Mouse (Mus musculus) brain, adult 10 weeks (tissue): ENCODE measurements around the gene Sipa1l3. TPM values are rescaled to one million over a fixed set of nuclear protein-coding genes. Genes with fewer than 3 reads are reported as not detected.

ENCODE experiments used
- polyA plus RNA-seq: library from polyadenylated mRNA; stranded (reverse); fragments of 350-450 nt; fragmentation: Illumina TruSeq; extraction: RNeasy Lipid Tissue Mini Kit (QIAGEN cat#74804); gene quantifications from one replicate; pipeline ENCODE4 v1.2.3, GENCODE M21; 2015; ENCODE audit warnings: low read depth, low replicate concordance

The Sipa1l3 gene
- 32.2 TPM for polyA plus RNA-seq

DNA sequence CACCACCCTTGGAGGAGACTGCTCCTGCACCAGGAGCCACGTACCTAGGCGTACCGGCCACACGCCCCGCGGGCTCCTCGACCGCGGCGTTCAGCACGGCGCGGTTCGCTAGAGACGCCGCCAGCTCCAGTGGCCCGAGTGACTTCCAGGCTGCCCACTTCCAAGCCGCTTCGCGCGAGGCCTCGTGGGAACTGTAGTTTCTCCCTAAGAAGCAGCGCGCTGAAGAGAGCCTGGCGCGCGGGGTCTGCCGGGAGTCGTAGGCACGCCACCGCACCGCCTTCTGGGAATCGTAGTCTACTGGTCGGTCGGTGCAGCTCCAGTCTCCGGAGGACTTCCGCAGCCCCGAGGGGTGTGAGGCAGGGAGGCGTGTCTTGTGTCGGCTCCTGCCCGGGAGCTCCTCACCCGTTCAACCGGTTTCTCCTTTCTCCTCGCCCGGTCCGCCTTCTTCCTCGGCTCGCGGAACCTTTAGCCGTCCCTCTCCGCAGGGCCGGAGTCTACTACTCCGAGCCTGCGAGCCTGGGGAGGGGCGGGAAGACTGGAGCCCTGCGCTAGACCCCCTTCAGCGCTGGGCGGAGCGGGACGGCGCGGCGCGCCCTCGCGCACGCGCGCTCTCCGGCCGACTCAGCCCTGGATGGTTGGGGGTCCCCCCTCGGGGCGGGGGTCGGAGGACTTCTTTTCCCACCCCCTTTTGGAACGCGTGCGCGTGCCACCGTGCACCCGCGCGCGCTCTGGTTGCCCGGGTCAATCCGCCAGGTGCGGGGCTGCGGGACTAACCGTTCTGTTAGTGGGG is at the start of gene Sipa1l3:
Gene Sipa1l3 (minus strand): TSS at position 221 of the 790 bp plus-strand sequence.

DNA sequence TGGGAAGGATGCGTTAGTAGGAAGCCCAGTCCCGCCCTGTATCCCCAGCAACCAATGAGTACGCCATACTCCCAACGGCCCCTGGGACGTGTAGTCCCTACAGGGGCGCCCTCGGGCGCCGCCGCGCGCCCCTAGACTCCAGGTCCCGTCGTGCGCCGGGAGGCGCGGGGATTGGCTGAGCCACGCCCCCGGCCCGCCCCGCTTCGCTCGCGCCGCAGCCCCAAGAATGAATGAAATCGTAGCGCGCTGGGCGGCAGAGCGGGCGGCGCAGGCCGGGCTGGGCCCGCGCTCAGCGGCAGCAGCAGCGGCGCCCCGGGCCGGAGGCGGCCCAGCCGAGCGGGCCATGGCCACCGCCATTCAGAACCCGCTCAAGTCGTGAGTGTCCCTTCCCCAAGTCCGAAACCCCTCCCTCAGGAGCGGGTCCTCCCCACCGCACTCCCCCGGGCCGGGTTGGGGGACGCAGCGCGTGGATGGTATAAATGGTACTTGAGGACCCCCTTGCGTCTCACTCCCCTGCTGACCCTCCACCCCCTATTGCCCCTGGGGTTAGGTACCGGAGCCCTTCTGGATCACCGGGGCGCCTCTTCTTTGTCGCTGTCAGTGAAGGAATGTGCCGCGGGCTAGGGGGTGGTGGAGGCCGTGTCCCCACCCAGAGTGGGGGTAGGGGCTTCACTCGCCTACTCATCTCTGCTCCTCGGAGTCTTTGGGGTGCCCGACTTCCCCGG is 214.5 kb downstream of the Sipa1l3 start, which contains the start of gene Dpf1:
Gene Dpf1 (plus strand): TSS at position 214 of the 725 bp plus-strand sequence.

GRCm38 (mm10) chr7:29288942-29289638 is 229.4 kb downstream of the Sipa1l3 start, which contains the start of gene Ppp1r14a:
TSS of gene Ppp1r14a (plus strand) at chr7:29289308.

DNA sequence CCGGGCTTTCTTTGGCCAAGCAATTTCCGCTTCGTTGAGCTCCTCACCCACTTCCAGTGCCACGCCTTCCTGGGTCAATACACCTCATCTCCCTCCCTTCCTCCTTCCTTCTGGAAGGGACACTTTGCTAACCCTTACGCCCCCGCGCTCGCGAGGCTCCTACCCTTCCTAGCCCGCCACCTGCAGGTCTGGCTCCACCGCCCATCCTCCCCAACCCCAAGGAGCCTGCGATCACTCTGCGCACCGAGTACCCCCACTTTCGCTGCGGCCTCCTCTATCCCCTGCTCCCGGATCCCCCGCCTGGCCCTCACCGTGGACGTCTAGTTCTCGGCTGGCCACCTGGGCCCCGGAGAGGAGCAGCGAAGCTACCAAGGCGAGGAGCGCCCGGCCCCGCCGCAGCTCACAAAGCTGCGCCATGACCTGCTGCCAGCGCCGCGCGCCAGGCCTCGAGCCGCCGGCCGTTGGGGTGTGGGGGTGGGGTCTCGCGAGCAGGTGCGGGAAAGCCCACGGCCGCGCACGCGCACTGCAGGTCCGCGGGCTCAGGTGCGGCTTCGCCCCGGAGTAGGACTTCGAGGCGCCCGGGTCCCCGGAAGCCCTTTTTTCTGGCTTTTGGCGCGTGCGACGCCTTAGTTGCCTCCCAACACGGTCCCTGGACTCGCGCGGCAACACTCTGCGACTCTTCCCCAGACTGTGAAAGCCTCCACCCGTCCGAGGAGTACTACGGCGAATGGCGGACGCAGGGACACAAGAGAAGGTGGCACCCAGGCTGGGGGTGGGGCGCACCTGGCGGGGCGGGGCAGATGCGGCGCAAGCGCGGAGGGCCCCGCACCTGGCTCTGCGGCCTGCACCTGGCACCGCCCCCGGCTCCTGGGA is 237.0 kb downstream of the Sipa1l3 start, which contains the start of gene Spint2:
Gene Spint2 (minus strand): TSS at position 712 of the 873 bp plus-strand sequence.

Other genes starting within 250 kb of the Sipa1l3 start
- 24.8 TPM for gene Spint2, start 236.7 kb downstream of the Sipa1l3 start, polyA plus RNA-seq
- gene Ppp1r14a, start 229.3 kb downstream of the Sipa1l3 start, polyA plus RNA-seq = 35.7 TPM
- gene Dpf1, start 214.7 kb downstream of the Sipa1l3 start, polyA plus RNA-seq = 69.6 TPM
- gene Catsperg2, start 208.4 kb upstream of the Sipa1l3 start, polyA plus RNA-seq = not detected
- gene Zfp84, start 249.9 kb upstream of the Sipa1l3 start, polyA plus RNA-seq = 8.2 TPM